Mouse (Mus musculus) gastrocnemius, adult 18-20 months (tissue): Measurements from ENCODE around the gene Sae1. TPM values are rescaled to one million over a fixed set of nuclear protein-coding genes. Genes with fewer than 3 reads are reported as not detected.
A peak's percentile ranks its signal among the peaks of the same experiment; 100 is the strongest.

Source experiments
- DNase-seq: peaks from one replicate; pipeline ENCODE4 v3.0.0; 2021; ENCODE audit warnings: low spot score
- long read RNA-seq, 2 experiments: library from polyadenylated mRNA; stranded (forward); transcript quantifications; one replicate each; pipeline ENCODE4 v2.0.0; 2021
- total RNA-seq, 2 experiments: library from RNA; stranded (reverse); gene quantifications; 2 replicates each; pipeline ENCODE4 v1.2.3; 2021

Gene Sae1
- total RNA-seq = 10 to 100 TPM; 25.3 to 30.6 TPM
- long read RNA-seq, experiment 1, transcript Sae1-201 (9 exons, 1,875 nt) = major isoform, 69 of 75 reads
- long read RNA-seq, experiment 1, partial matches to known transcripts = 0 of 75 reads
- long read RNA-seq, experiment 1, other reads (novel, unspliced or antisense) = 5 of 75 reads
- long read RNA-seq, experiment 2, transcript Sae1-201 (9 exons, 1,875 nt) = major isoform, 42 of 46 reads
- long read RNA-seq, experiment 2, partial matches to known transcripts = 2 of 46 reads
- long read RNA-seq, experiment 2, other reads (novel, unspliced or antisense) = 2 of 46 reads

DNA sequence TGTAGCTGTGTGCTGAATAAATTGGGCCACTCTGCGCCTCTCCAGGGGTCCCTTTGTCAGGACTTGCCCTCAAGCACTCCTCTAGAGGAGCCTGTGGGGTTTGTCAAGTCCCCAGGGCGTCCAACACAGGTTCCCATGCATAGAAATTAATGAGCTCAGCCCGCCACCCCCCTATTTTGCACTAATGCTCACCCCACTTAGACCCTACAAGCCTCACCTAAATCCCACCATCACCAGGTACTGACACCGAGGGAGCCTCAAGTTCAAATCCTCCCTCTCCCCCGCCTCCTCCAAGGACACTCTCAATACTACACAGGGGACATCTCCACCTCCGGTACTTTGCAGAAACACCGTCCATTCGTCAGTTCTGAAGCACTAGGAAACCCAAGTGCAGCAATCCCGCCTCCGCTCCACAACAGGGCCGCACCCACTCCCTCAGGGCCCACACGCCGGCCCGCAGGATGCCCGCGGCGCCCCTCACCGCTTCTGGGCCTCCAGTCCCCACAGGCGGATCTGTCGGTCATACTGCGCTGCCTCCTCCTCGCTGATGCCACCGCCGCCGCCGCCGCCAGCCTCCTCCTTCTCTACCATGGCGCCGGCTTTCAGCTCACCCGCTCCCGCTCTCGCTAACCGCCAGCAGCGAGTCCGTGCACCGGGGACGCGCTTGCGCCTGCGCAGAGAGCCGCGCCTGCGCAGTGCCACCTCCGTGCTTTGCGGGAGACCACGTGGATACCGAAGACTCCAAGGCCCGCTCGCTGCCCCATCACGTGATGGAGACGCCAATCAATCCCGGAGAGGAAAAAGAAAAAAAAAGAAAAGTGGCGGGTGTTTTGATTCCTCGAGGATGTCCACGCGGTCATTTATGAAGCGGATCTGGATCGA, at the start of gene Sae1:
Gene Sae1 (minus strand): TSS at position 647 of the 882 bp plus-strand sequence.
- DNase-seq = peak; percentile 96

DNA sequence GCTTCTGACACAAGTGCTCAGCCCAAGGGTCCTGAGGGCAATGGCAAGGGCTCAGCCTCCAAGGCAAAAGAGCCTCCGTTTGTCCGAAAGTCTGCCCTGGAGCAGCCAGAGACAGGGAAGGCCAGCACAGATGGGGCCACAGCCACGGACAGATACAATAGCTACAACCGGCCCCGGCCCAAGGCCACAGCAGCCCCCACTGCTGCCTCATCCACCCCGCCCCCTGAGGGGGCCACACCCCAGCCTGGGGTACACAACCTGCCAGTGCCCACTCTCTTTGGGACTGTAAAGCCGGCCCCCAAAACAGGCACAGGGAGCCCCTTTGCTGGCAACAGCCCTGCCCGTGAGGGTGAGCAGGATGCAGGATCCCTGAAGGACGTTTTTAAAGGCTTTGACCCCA, 47.5 kb upstream of the Sae1 start:
- no peak for DNase-seq

GRCm38 (mm10) chr7:16433352-16433971, 45.9 kb upstream of the Sae1 start:
- DNase-seq = no peak

DNA sequence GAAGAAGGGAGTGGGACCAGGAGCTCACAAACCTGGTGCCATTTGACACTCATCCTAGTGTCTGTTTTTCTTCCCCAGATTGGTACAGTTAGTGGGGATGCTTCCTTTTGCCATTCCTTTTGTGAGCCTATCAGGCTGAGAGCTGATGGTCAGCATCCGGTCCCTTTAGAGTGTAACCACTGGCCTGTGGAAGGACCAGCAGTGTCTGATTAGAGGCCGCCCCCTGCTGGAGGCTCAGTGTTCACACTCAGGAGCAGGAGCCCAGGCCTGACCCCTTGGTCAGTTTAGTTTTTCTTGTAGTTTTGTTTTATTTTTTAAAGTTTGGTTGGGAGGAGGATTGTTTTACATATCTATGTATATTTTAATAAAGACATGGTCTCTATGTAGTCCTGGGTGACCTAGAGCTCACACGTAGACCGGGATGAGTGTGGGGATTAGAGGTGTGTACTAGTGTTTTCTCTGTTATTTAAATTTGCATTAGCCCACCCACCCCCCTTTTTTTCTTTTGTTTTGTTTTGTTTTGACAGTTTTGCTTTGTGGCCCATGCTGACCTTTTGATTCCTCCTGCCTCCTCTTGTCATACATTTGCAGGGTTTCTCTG, 38.6 kb upstream of the Sae1 start:
- DNase-seq = peak; percentile 88

DNA sequence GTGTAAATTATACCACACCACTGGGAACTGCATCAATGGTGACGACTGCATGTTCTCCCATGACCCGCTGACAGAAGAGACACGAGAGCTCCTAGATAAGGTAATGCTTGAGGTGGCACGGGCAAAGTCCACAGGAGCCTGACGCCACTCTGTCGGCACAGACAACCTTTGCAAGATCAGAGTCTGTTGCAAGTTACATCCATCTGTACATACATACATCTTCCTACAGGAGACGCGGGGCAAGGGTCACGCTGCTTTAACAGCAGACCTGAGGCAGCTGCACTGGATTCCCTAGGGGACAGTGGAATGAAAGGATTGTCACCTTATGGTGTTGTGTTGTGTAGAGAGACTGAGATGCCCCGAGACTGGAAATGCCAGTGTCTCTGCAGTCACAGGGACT, 38.1 kb upstream of the Sae1 start:
- no peak for DNase-seq

- DNase-seq = no peak
These were observed 36.1 kb upstream of the Sae1 start for GRCm38 (mm10) chr7:16423731-16424130.

DNA sequence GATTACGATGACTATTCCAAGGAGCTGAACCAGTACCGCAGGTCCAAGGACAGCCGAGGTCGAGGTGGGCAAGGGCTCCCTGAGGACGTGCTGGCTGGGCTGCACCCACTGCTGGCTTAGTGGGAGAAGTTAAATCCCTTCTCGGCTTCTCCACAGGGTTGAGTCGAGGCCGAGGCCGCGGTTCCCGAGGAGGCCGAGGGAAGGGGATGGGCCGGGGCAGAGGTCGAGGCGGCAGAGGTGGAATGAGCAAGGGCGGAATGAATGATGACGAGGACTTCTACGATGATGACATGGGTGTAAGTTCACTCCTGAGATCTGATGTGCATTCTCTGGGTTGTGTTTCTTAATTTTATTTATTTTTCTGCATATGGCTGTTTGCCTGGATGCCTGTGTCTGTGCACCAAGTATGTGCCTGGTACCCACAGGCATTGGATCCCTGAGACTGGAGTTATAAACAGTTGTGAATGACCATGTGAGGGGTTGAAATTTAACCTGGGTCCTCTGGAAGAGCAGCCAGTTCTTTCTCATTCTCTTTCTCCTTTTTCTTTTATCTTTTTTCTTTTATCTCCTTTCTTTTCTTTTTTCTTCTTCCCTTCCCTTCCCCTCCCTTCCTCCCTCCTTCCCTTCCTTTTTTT, 34.7 kb upstream of the Sae1 start:
- DNase-seq = no peak

- DNase-seq = no peak
These were observed 33.0 kb upstream of the Sae1 start for GRCm38 (mm10) chr7:16420493-16421118.

- DNase-seq = no peak
These were observed 31.1 kb upstream of the Sae1 start for GRCm38 (mm10) chr7:16418713-16419112.

- peak; percentile 47 for DNase-seq
These were observed 29.6 kb upstream of the Sae1 start for GRCm38 (mm10) chr7:16417141-16417771.

DNA sequence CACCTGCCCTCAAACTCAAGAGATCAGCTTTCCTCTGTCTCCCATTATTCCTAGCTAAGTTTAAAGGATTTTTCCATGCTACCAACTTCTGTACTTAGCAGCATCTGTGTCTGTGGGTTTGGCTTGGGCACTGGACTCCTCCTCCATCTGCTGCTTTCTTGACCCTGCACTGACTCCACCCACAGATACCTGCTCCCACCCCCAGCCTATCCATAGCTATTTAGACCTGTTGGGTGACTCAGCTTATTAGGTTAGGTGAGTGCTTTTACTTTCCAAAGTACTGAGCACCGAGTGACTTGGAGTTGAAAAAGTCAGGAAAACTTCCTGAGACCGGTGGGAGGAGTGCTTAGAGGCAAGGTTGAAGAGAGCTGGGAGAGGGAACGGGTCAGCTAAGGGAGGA, 27.8 kb upstream of the Sae1 start:
- DNase-seq = no peak

GRCm38 (mm10) chr7:16412930-16413329, 25.3 kb upstream of the Sae1 start:
- DNase-seq = no peak

GRCm38 (mm10) chr7:16412220-16412896, 24.8 kb upstream of the Sae1 start:
- no peak for DNase-seq

DNA sequence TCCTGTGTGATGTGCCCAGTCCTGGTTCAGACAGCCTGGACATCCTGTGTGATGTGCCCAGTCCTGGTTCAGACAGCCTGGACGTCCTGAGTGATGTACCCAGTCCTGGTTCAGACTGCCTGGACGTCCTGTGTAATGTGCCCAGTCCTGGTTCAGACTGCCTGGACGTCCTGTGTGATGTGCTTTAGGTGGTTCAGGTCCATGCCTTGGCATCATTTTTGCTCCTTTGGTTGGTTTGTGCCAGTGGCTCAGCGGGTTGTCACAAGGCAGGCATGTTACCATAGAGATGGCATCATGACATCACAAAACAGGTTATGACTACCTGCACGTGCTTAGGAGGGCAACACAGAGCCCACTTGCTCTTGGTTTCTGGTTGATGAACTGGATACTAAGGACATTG, 23.5 kb upstream of the Sae1 start:
- no peak for DNase-seq

DNA sequence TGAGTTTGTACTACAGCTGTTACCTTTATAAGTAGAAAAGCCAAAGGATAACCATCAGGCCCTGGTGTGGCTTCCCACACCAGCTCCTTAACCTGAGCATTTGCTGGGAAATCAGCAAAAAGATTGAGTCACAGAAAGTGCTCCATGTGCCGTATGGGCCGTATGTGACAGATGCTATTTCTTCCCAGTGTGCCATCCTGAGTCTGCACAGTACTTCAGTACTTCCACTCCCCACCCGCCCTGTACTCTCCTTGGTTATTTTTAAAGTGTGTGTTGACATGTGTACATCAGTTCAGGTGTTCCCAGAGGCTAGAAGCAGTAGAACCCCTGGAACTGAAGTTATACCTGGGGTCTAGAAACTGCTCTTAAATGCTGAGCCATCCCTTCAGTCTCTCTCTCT, 19.4 kb upstream of the Sae1 start:
- DNase-seq = no peak

- DNase-seq = peak; percentile 75
These were observed 18.1 kb upstream of the Sae1 start for GRCm38 (mm10) chr7:16405516-16406351.

GRCm38 (mm10) chr7:16405073-16405455, 17.5 kb upstream of the Sae1 start:
- peak; percentile 78 for DNase-seq

GRCm38 (mm10) chr7:16404315-16405072, 16.9 kb upstream of the Sae1 start:
- DNase-seq = no peak
